Mouse (Mus musculus) CH12F3 (cell line): ENCODE measurements around the gene Desi1.
"Not testable (repeated sequence)": the region's sequence is repeated elsewhere in the genome, so short reads cannot be mapped to it uniquely, and the experiment has no call there.

Source experiments
- in situ Hi-C: fragments of 300-500 bp; cut with MboI; formaldehyde crosslinking; loops from 2 replicates; pipeline ENCODE4 v1.14.3; 2020; ENCODE audit warnings: low sequenced_read_pairs

Desi1 gene

DNA sequence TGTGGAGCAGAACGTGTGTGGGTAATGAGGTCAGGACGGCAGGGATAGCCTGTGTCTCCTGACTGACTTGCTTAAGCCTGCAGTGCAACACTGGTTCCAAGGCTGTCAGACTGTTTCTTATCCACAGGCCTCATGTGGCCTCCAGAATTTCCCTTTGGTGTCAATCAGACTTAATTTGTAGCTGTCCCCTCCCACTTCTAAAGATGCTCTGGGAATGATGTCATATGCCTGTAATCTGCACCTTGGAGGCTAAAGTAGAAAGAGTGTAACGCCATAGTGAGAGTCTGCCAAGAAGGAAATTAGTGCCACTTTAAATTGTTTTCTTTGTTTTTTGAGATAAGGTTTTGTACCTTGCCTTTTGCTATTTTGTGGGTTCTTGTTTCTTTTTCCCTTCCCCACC lies 14.4 kb downstream of the Desi1 start:
- in situ Hi-C loops = no loop called here

DNA sequence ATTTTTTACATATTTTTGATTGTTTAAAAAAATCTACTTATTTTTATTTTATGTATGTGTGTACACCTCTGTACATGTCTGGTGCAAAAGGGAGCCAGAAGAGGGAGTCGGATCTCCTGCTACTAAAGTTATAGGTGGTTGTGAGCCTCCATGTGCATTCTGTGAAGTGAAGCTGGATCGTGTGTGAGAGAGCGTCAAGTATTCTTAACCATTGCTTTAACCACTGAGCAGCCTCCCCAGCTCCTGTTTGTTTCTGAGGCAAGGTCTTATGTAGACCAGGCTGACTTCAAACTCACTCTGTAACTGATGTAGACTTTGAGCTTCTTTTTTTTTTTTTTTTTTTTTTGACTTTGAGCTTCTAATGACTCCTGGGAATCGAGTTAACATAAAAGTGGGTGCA lies 16.2 kb downstream of the Desi1 start:
- in situ Hi-C loops = no loop called here

DNA sequence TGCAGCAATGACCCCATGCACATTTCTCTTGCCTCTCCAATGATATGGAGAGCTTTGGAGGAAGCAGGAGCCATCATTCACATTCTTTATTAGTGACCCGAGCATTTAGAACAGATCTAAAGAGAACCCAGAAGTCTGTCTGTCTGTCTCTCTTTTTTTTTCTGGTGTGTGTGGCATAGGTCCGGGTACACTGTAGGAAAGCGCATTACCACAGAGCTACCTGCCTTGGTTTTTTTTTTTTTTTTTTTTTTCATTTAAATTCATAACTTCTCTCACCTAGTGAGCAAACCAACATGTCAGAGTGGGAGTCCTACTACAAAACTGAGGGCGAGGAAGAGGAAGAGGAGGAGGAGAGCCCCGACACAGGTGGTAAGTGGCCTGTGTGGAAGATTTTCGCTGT lies 16.8 kb downstream of the Desi1 start:
- in situ Hi-C loops = no loop called here

DNA sequence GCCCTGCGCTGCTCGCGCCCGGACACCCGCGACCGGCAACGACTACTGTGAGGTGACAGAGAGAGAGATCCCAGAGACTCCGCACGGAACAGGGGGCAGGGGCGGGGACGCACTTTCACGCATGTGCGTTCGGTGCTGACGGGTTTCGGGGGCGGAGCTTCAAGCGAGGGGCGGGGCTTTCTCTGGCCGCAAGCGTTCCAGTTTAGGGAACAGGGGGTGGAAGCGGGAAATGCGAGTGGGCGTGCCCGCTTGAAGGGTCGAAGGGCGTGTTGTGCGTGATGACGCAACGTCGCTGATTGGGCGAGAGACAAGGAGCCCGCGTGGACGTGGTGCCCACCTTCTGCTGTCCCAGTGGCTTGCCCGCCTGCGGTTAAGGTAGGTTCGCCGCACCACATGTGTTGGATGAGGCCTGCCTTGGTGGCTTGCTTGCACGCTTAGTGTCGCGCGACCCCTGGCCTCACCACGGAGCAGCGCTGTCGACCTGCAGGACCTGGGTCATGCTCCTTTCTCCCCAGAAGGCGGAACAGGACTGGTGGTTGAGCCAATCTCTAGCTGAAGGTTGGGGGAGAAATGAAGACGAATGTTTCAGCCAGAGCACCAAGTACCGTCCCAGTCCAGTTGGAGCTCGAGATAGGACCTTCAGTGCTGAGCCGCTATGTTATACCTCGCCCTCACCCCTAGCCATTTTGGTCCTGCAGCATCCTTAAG lies 17.4 kb downstream of the Desi1 start:
- in situ Hi-C loops = no loop called here

DNA sequence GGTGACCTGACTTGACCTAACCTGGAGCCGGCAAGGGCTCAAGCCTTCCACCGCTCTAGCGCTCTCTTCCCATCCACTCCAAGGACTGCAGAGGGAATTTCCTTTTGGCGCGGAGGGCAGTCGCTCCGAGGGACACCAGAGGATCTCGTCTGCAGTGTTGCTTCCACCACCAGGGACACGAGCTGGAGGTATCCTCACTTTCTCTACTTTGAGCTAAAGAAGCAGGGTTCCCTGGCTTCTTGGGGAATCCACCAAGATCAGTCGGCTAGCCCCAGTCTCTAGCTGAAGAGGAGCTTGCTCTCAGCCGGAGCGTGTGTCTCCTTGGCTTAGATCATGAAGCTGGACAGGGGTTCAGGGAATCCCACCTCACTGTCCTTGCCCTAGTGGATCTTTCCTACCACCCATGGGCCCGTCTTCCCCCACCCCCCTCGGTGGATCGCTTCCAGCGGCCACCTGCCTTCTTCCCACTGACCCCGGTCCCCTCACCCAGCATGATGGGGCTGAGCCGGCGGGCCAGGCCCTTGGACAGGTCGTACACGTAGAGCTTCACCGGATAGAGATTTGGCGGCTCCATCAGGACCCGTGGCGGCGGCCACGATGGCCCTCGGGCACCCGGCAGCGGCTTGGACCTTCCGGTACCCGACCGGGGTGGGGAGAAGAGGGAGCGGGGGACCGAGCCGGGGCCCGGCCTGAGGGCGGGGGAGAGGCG lies 18.1 kb downstream of the Desi1 start:
- in situ Hi-C loops = no loop called here

DNA sequence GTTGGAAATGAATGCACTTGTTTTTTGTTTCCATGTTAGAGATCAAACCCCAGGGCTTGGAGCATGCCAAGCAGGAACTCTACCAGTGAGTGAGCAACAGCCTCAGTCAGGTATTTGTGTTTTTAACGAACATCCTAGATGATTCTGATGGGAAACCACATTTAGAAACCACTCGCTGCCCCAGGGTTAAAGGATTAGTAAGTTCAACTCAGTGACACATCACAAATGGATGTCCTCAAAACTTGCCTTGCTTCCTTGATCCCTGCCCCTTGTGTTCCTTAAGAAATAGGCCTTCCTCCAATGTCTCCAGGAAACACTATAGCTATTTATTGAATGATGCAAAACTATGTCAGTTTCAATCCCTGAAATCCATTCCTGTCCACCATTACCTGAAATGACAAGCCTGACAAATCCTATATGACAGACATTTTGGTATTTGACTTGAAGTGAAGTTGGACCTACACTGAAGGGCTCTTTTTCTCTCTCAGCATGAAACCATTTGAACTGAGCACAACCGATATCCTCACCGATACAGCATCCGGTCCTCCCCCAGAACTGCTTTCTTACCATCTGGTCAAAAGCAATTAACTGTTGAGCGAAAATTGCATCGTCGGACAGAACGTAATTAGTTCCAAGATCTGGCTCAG lies 18.8 kb downstream of the Desi1 start:
- in situ Hi-C loops = no loop called here

DNA sequence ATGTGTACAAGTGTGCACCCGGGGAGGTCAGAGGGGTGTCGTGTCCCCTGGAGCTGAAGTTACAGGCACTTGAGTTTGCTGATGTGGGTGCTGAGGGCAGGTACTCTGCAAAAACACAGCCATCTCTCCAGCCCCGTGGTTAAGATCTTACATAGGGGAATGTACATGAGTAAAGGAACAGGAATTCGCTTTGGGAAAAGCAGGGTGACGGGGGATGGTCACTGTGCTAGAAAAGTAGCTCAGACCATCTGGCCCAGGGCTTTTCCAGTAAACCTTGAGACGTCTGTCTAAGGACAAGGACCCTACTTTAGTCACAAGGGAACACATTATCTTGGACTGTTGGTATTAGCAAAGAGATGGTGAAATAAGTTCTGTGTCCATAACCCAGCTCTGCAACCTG lies 21.7 kb downstream of the Desi1 start:
- in situ Hi-C loops = no loop called here

DNA sequence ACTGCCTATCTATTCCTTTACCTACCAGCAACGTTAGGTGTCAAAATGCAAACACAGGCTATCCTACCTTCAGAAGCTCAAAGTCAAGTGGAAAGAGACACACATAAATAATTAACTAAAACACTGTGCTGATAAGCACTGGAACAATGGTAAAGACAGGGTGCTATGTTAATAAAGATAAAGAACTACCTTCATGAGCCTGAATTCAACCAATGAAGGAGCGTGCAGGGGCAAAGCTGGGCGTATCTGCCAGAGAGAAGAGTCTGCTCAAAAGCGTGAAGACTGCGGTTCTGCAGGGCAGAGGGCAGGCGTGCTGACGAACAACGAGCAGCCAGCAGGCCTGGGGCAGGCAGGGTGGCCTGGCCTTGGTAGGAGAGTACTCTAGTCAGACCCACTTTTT lies 29.4 kb downstream of the Desi1 start:
- in situ Hi-C loops = no loop called here

DNA sequence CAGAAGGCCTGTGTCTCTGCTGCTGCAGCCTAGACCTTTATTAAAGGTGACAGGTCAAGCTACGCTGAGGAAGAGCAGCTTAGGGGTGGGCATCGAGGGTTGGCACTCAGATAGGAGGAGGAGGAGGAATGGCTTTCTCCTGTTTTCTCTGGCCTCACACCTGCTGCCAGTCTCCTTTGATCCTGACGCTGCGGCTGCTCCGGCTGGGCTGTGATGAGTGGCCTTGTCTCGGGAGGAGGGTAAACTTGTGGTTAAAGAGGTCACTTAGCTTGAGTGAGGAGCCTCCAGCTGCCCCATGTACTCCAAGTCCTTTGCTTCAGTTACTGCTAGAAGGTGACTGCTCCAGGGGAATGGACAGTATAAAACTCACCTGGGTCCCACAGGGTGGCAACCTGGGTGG lies 39.7 kb downstream of the Desi1 start:
- in situ Hi-C loops = no loop called here

DNA sequence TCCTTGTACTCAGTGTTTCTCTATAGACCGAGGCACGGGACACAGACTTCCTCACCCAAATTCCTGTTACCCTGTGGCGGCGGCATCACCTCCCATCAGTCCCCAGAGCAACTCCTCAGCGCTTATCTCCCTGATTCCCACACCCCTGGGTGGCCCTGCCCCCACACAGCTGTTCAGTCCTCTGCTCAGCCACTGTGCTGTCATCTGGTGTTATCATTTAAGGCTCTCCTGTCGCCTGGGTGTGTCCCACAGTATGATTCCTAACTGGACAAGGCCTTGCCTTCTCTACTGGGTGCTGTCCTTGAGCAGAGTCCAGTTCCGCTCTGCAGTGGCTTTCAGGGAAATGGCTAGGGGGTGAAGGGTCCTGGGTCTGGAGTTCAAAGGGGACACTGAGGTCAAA lies 43.1 kb downstream of the Desi1 start:
- in situ Hi-C loops = no loop called here

DNA sequence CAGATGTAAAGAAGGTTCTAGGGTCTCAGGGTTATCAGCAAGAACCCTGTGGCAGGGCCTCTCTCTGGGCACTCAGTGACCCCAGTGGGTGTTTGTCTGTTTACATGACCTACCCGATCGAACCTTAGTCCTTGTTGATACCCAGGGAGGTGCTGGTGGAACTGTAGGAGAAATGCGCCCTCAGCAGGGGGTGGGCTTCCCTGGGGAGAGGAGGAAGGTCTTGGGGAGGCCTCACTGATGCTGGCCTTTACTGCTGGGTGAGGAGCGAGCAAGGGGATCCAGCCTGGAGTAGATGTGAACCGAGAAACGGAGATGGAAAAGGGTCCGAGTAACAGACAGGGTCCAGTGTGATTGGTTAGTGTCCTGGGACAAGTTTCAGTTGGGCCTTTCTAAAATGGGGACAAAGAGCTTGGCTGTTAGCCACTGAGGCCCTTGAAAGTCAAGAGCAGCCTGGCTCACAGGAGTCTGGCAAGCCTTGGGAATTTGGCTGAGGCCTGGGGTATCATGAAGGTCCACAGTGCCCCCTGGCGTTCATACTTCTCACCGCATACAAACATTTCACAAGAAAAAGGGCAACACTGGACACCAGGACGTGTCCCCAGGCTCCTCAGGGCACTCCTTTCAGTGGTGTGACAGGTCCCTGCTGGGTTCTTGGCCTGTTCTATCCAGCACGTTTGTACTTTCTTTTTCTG lies 44.1 kb downstream of the Desi1 start:
- in situ Hi-C loops = no loop called here

DNA sequence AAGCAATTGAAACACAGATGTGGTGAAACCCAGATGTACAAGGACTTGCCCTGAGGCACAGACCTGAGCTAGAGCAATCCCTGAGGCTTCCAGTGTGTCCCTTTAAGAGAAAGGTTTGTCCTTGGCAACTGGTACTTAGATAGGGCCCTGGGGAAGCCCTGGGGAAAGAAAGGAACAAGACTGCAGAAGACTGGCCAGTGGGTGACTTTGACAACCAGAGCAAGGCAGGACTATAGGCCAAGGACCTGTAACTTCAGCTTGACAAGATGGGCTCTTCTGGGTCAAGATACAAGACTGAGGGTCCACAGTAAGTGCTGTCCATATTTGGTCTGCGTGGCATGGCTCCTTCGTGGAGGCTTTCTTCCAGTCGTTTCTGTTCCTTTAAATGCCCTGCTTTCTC lies 46.0 kb downstream of the Desi1 start, which contains the start of gene Xrcc6:
Gene Xrcc6, plus strand, starts transcription at position 190 of the 400 bp plus-strand sequence.
- in situ Hi-C loops = no loop called here

DNA sequence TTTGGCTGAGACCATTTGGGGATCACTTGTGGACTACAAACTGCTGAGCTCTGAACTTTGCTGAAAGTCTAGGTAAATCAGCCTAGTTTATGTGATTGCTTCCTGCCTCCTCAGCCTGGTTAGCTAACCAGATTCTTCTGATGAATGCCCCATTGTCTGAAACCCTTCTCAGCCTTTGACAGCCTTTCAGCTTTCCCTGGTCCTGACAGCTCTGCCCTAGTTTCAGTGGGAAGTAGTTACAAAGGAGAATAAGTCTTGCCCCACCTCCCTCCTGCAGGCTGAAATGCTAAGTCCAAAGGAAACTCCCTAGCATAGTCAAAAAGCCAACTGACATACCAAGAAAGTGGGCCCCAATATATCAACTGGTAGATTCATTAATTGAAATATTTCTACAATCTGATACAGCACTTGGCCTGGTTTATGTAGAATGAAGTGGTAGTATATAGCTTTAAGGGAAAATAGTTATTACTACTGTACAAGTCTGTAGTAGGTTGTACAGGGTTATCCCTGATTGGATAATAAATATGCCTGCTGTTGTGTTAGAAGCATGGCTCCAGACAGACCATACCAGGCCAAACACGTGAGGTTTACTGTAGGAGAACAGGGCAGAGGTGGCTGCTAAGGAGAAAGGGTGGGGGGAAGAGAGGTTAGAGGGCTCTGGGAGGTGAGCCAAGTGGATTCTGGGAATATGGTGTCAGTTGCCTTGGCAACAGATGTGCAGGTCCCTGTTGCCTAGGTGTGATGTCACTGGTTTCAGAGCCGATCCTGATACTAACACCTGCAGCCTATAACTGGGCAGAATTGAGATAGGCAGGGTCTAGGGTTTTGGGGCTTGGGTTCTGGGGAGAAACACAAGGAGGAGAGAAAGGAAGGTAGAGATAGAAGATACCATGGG lies 48.1 kb downstream of the Desi1 start:
- in situ Hi-C loops = no loop called here

DNA sequence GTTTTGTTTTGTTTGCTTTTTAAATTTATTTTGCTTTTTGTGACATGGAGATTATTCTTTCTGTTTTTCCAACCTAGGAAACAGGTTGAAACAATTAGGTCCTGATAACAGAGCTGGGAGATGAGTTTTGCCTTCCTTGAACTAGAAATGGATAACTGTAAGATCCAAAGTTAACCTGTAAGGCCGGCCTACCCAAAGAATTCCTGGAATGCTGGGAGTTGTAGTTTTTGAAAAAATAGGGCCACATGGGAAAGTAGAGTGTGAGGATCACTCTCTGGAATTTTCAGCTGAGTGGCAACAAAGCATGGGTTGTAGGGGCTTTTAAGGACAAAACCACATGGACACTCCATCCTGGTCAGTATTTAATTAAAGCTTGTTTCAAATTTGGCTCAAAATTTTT lies 51.5 kb downstream of the Desi1 start:
- in situ Hi-C loops = no loop called here

DNA sequence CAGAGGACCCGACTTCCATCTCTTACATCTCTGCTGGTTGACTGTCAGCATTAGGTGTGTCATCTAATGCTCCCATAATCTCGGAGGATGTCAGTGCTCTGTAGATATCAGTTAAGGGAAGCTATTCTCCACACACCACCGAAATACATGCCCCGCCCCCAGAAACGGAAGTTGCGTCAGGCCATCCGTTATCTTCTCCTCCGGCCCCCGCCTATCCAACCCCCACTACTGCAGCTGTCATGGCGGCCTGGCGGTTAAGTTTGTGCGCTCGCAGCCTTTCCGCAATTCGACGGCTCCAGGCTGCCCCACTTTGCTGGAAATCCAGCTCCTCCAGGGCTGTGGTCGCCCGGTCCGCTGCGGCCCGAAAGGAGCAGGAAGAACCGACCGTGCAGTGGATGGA lies 53.3 kb downstream of the Desi1 start, which contains the start of gene 1700029P11Rik:
Gene 1700029P11Rik, plus strand, starts transcription at position 220 of the 400 bp plus-strand sequence.
- in situ Hi-C loops = no loop called here

DNA sequence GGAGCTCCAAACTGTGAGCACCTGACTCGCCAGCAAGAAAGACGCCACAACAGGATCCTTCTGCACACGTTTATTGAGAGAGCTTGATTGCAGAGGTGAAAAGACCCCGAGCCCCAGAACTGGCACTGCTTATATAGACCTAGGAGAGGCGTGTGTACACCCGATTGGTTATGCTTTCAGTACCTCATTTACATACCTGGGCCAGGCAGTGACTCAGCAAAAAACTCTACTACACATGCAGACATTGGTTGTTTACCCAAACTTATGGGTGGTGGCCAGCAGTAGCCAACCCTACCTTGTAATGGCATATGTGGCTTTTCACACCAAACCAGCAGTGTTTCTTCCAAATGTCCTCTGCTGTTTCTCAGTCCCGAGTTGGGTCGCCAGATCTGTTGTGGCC lies 58.5 kb downstream of the Desi1 start:
- in situ Hi-C loops = not testable (repeated sequence)

DNA sequence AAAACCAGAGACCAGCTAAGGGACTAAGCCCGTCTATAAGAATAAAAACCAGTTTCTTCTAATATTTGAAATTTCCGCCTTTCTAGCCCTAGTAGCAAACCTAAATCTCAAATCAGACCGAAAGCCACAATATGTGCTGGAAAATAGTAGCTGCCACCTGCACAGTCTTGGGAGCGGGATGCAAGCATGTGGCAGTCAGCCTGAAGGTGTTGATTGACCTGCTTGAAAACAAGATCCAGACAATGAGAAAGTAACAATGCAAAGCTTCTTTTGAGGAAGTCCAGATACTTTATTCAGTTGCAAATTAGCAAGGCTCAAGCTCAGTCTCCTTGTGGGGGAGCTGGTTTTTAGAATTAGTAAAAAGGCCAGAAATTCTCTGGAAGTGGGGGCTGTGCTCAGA lies 63.2 kb downstream of the Desi1 start:
- in situ Hi-C loops = not testable (repeated sequence)

DNA sequence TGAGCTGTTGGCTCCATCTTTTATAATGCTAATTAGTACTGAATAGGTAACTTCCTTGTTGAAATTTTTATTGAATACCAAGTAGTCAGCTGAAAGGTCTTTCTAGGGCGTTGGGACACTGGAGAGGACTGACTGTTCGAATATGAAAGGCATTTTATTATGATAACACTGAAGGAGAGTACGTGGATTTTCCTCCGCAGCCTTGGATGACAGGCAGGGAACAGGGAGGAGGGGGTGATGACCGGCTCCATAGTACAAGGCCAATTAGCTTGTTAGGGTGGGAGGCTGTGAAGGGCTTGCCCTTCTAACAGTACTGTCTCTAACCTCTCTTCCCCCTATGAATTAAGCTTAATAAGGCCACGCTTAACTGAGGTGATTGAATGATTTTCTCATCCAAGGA lies 64.0 kb downstream of the Desi1 start:
- in situ Hi-C loops = not testable (repeated sequence)

DNA sequence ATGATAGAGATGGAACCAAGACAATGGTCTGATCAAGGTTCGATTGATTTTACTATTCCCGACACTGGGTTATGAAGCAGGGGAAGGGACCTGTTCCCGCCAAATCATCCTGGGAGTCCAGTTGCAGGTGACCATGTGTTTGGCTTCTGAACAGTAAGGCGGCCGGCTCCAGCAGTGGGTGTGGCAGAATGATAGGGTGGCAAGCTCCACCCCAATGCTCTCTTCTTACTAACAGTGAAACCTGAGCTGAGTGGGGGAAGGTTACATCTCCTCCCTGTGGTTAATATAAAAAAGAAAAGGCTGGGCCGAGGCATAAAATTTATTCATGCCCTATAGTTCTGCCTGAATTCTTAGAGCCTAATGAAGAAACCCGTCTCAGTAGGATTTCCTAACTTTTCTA lies 64.5 kb downstream of the Desi1 start:
- in situ Hi-C loops = no loop called here

DNA sequence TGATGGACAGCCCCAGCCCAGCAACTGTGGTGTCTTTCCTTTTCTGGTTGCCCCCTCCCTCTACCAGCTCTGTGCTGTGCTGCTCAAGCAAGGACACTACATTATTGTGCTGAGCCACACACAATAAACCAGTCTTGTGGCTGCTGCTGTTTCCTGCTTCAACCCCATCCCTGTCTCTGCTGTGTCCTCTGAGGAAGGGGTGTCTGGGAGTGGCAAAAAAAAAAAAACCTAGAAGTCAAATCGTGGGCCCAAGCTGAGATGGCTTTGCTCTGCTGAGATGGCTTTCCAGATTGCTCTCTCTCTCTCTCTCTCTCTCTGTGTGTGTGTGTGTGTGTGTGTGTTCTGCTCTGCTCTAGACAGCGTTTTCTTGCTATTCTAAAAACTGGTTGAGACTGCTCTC lies 65.2 kb downstream of the Desi1 start:
- in situ Hi-C loops = no loop called here
